Mouse (Mus musculus) gastrocnemius, postnatal 10 days (tissue): ENCODE results near the gene Ntmt1. TPM values are rescaled to one million over a fixed set of nuclear protein-coding genes. Genes with fewer than 3 reads are reported as not detected.

Experiments used
- DNase-seq: peaks from one replicate; pipeline ENCODE4 v3.0.0; 2021; ENCODE audit warnings: mixed read lengths
- total RNA-seq, 2 experiments: library from RNA; stranded (reverse); gene quantifications; 2 replicates each; pipeline ENCODE4 v1.2.3; 2021

Gene Ntmt1
- total RNA-seq, 2 experiments from 2014 or later: 20.1 to 22.8 TPM

DNA sequence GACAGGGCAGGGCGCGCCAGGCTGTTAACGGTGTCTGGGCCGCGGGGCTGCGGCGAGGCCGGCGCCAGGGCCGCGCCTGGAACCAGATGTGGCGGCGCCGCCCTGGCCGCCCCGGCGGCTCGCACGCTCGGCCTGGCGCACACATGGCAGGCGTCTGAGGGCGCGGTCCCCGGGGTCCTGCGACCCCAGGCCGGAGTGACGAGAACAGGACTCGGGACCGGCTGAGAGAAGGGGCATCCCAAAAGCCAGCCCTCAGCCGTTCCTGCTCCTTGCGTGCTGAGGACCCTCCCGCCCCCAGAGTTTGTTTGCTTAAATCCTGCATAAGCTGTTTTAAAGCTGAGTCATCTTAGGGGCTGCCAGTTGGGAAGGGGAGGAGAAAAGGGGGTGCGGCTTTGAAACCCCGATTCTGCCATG, 57.3 kb downstream of the Ntmt1 start:
- peak; percentile 45 for DNase-seq

DNA sequence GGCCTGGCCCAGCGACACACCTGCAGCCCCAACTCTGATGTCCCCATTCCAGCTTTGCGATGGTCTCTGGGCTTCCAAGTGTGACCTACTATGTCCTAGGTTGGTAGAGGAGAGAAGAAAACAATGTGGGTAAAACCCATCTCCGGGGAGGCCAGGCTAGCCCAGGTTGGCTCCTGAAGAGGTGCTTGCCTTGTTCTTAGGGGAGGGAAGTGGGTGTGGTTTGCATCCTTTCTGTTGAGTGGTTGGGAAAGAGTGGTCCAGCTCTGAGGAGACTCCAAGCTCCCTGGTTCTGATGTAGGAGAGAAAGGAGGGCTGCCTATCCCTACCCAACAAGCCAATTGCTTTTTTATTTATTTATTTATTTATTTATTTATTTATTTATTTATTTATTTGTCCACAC, 57.8 kb downstream of the Ntmt1 start:
- no peak for DNase-seq

DNA sequence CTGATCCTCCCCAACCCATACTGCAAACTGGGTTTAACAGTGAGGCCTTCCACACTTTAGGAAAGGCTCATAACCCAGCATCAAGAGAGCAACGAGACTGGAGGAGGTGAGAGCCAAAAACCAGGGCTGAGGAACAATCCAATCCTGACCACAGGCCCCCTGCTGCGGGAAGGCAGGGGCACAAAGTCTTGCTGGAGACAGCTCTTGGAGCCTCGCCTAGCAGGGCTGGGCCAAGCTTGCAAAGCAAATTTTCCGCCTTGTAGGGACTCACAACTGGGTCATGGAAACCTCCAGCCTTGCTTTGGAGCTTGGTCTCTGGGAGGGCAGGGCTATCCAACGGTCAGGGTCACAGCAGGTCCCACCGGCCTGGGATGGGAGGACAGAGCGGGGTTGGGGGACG, 63.2 kb downstream of the Ntmt1 start:
- DNase-seq: peak; percentile 48

Other genes with a start within 250 kb of the Ntmt1 start
- gene Cstad, start 212.8 kb upstream of the Ntmt1 start, total RNA-seq: 1 to 10 TPM; 5.3 to 5.9 TPM
- gene 1700001O22Rik, start 4.2 kb upstream of the Ntmt1 start, total RNA-seq: 1 to 10 TPM in 1 of 2 experiments, under 1 TPM in 1; 0.33 to 1.1 TPM
- 1 to 10 TPM; 8.9 to 9.0 TPM for gene Asb6, start 22.5 kb downstream of the Ntmt1 start, total RNA-seq
- 1 to 10 TPM; 4.3 to 4.8 TPM for gene Prrx2, start 27.1 kb downstream of the Ntmt1 start, total RNA-seq
- gene Ptges, start 122.0 kb downstream of the Ntmt1 start, total RNA-seq: 1 to 10 TPM; 7.4 to 9.0 TPM
- 10 to 100 TPM; 20.9 to 23.4 TPM for gene Tor1b, start 145.1 kb downstream of the Ntmt1 start, total RNA-seq
- gene Tor1a, start 160.1 kb downstream of the Ntmt1 start, total RNA-seq: 10 to 100 TPM; 13.7 to 18.4 TPM
- gene BC005624, start 174.4 kb downstream of the Ntmt1 start, total RNA-seq: 10 to 100 TPM; 16.5 to 19.0 TPM
- 10 to 100 TPM; 17.4 to 29.4 TPM for gene Usp20, start 174.5 kb downstream of the Ntmt1 start, total RNA-seq